Mouse (Mus musculus) limb, embryonic 14.5 days (tissue): ENCODE data around the gene Srebf2. TPM values are rescaled to one million over a fixed set of nuclear protein-coding genes. Genes with fewer than 3 reads are reported as not detected.
A peak's percentile ranks its signal among the peaks of the same experiment; 100 is the strongest.

Source experiments
- ATAC-seq: fragments of 200-750 bp; cut with Nextera tagmentation; 2 replicates; pipeline ENCODE4 v1.8.0; 2017; ENCODE audit warnings: low read depth, moderate number of reproducible peaks, moderate TSS enrichment; ENCODE audit not compliant: low FRiP score
- DNase-seq: peaks from one replicate; pipeline ENCODE4 v3.0.0-alpha.2; 2015; ENCODE audit warnings: low spot score
- H3K27ac ChIP-seq: fragments of 300-500 bp; sonication (generic); replicated peaks from 2 replicates; pipeline ENCODE4 v1.5.1; 2014; ENCODE audit warnings: low read depth, mild to moderate bottlenecking, low read length, moderate library complexity, mixed read lengths
- H3K27me3 ChIP-seq: fragments of 300-500 bp; sonication (generic); 2 replicates; pipeline ENCODE4 v1.6.1; 2014; ENCODE audit warnings: low read length, mixed read lengths; ENCODE audit not compliant: control insufficient read depth, insufficient read depth
- H3K36me3 ChIP-seq: fragments of 300-500 bp; sonication (generic); 2 replicates; pipeline ENCODE4 v1.6.1; 2014; ENCODE audit warnings: mild to moderate bottlenecking, low read length, moderate library complexity, mixed read lengths; ENCODE audit not compliant: control insufficient read depth, insufficient read depth
- H3K4me1 ChIP-seq: fragments of 300-500 bp; sonication (generic); 2 replicates; pipeline ENCODE4 v1.6.1; 2014; ENCODE audit warnings: antibody characterized with exemption, low read length, mixed read lengths; ENCODE audit not compliant: control insufficient read depth, insufficient read depth
- H3K4me2 ChIP-seq: fragments of 300-500 bp; sonication (generic); replicated peaks from 2 replicates; pipeline ENCODE4 v1.6.1; 2014; ENCODE audit warnings: low read depth, mild to moderate bottlenecking, low read length, moderate library complexity; ENCODE audit not compliant: severe bottlenecking
- H3K4me3 ChIP-seq: fragments of 300-500 bp; sonication (generic); replicated peaks from 2 replicates; pipeline ENCODE4 v1.5.1; 2014; ENCODE audit warnings: low read length
- H3K9ac ChIP-seq: fragments of 300-500 bp; sonication (generic); 2 replicates; pipeline ENCODE4 v1.6.1; 2014; ENCODE audit warnings: mild to moderate bottlenecking, low read depth, low read length, moderate library complexity; ENCODE audit not compliant: severe bottlenecking
- H3K9me3 ChIP-seq: fragments of 300-500 bp; sonication (generic); 2 replicates; pipeline ENCODE4 v1.6.1; 2016; ENCODE audit warnings: low read length; ENCODE audit not compliant: control insufficient read depth
- POLR2A ChIP-seq: fragments of 200-500 bp; IDR thresholded peaks from 2 replicates; pipeline ENCODE4 v1.8.0; 2012; ENCODE audit warnings: inconsistent platforms, mild to moderate bottlenecking, moderate library complexity, borderline replicate concordance; ENCODE audit not compliant: insufficient read depth, insufficient read length; ENCODE audit errors: extremely low read depth
- WGBS: fragments of 180-500 bp; shearing (Covaris S2); extraction: QIAGEN DNeasy Blood & Tissue Kit; methylation state at CpG from one replicate; pipeline ENCODE4 v1.1.7; 2014; 5-methylcytosine and 5-hydroxymethylcytosine counted together
- polyA plus RNA-seq, 2 experiments: library from polyadenylated mRNA; depleted of rRNA in 1 of 2; stranded (reverse) in 1 of 2; unstranded in 1 of 2; fragments of >200 nt; fragmentation: Nextera tagmentation in 1 of 2; extraction: Ambion mirVana in 1 of 2; gene quantifications; 2 replicates each; pipeline versions ENCODE4 v1.2.1 to v1.2.3; 2012 to 2014

Srebf2 gene
- polyA plus RNA-seq, 2 experiments, result 122 to 131 TPM

DNA sequence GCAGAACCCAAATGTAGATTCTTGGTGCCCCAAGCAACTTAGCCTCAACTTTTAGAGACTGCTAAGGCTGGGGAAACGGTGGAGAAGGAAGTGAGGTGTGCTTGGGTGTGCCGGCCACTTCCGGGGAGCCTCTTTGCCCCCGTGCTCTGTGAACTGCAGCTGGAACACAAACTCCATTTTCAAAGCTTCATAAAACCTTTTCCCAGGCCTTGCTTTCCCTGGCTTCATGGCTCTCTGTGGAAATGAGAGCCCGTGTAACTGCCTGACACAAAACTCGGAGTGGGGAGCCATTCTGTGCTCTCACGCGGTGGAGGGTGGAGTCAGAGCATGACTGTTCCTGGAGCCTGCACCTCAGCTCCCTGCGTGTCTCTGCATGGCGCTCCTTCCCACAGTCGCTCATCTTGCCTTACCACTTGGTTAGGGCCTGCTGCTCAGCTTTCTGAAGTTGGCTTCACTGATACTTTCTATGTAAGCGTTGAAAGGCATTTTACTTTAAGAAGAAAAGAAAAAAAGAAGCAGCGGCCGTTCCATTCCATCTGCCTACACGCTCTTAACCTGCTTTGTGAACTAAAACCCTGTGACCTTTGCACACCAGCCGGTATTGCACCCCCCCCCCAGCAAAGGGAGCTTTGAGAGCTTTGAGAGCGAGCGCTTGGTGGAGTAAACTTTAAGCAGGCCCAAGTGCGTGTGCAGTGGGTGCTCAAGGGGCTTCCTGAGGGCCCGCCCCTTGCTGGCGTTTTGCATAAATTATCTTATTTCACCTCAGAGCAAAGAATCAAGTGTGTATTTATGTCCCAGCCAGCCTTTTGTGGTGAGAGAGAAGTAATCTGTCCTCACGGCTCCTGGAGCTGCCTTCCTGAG, 19.5 kb downstream of the Srebf2 start:
- WGBS, result 51% methylated on average over 22 of the region's 22 CpGs
- H3K27me3 ChIP-seq, result no peaks in the 10 kb centered on the region
- peak overlapping the region; percentile 52; the same call in 1 of the 2 replicates for H3K27ac ChIP-seq
- H3K4me1 ChIP-seq, result peaks cover 21% of the 10 kb centered on the region
- H3K4me3 ChIP-seq, result no peak overlapping the region
- no peak for TF ChIP-seq POLR2A
- peaks cover 19% of the 10 kb centered on the region for H3K36me3 ChIP-seq
- H3K9me3 ChIP-seq, result no peaks in the 10 kb centered on the region
- 0 out of 2 replicates have a peak overlapping the region, but pooled peaks have one; percentile 1 for H3K9ac ChIP-seq
- H3K4me2 ChIP-seq, result no peak overlapping the region; the same call in 1 of the 2 replicates
- ATAC-seq (no peak), DNase-seq (no peak)

DNA sequence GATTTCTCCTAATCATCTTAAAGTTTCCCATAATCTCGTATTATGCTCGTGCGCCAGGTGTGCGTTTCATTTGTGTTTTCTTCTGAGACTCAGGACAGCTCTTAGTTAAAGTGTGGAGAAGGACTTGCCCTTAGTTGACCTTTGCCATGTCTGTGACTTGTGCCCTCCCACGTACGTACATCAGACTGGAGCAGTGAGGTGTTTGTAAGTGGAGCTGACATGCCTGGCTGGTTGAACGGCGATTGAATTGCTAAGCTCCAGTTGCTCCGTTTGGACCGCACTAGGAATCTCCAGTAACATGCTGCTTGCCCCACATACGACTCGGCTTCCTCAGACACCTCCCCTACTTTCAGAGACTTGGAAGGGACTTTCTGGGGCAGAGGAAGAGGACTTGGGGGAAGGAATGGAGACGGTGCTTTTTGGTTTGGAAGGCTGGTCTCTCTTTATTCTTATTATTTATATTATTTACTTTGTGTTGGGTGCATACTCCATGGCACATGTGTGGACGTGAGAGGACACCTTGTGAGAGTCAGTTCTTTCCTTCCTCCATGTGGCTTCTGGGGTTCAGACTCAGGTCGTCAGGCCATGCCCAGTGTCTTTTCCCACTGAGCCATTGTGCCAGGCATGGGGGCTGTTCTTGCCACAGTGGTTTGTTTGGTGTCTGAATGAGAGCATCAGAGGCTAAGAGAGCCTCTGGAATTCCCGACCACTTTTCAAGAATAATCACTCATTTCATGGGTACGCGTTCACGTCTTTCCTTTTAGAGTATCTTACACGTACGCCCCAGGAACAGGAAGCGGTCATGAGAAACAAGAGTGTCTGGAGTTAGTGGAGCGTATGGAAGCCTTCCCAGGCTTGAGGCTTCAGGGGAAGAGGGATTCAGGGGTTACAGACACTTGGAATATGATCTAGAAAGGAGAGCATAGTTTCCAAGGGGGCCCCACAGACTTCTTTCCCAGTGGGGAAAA, 20.5 kb downstream of the Srebf2 start:
- ATAC-seq (no peak), DNase-seq (no peak)
- Histone ChIP-seq H3K9ac (no peak overlapping the region), H3K27ac (no peak overlapping the region), H3K36me3 (peaks cover 27% of the 10 kb centered on the region), H3K4me1 (peaks cover 21% of the 10 kb centered on the region), H3K9me3 (no peaks in the 10 kb centered on the region), H3K4me2 (no peak overlapping the region), H3K4me3 (no peak overlapping the region), H3K27me3 (no peaks in the 10 kb centered on the region)
- WGBS, result 66% methylated on average over 23 of the region's 23 CpGs
- TF ChIP-seq POLR2A, result no peak

DNA sequence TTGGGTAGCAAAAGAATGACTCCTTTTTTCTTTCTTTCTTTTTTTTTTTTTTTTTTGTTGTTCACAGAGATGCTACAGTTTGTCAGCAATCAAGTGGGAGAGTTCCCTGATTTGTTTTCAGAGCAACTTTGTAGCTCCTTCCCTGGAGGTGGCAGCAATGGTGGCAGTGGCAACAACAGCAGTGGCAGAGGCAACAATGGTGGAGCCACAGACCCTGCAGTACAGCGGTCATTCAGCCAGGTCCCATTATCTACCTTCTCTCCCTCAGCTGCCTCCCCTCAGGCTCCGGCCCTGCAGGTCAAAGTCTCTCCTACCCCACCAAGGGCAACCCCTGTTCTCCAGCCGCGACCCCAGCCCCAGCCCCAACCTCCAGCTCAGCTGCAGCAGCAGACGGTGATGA, 22.7 kb downstream of the Srebf2 start:
- 79% methylated on average over 5 of the region's 5 CpGs for WGBS
- TF ChIP-seq POLR2A, result no peak
- ATAC-seq (no peak), DNase-seq (no peak)
- Histone ChIP-seq H3K4me1 (peaks cover 19% of the 10 kb centered on the region), H3K36me3 (peaks cover 48% of the 10 kb centered on the region), H3K9me3 (no peaks in the 10 kb centered on the region), H3K4me3 (no peak overlapping the region), H3K9ac (no peak overlapping the region), H3K4me2 (no peak overlapping the region), H3K27ac (no peak overlapping the region), H3K27me3 (no peaks in the 10 kb centered on the region)

DNA sequence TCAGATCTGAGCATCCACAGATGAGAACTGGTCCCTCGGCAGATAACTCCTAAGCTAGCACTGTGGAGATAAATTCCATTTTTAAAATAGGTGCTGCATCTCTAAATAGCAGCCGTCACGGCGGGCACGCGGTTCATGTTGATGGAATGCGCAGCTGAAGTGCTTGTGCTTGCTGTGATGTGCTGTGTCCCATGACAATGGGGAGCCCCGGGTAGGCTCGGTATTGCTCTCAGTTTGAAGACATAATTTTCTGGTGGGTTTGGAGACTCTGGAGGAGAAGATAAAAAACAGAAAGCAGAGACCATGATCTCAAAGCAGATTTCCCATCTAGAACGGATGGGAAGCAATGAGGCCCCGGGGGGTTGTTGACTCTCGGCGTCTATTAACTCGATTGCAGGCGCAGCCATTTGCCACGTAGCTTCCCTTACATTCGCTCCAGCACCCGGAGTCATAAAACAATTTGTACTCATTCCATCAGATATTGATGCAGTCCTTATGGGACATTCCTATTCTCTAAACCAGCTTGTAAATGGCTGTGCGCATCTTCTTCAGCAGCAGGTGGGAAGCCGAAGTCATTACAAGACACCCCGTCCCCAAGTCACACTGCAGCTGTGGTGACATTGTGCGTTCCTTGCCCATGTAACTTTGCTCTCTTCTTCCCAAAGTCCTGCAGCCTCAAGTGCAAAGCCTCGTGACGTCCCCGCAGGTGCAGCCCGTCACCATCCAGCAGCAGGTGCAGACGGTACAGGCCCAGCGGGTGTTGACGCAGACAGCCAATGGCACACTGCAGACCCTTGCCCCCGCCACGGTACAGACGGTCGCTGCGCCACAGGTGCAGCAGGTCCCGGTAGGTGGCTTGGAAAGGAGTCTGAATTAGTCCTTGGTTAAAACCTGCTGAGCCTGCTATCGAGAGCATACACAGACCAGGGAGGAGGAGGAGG, 23.7 kb downstream of the Srebf2 start:
- WGBS, result 82% methylated on average over 36 of the region's 36 CpGs
- peaks cover 58% of the 10 kb centered on the region for H3K36me3 ChIP-seq

More for the DNA sequence above, 23.7 kb downstream of the Srebf2 start:
- H3K27ac ChIP-seq, result no peak overlapping the region
- H3K27me3 ChIP-seq, result no peaks in the 10 kb centered on the region
- no peak for ATAC-seq
- no peak overlapping the region for H3K4me2 ChIP-seq
- no peak for DNase-seq
- no peak overlapping the region for H3K4me3 ChIP-seq
- H3K9me3 ChIP-seq, result no peaks in the 10 kb centered on the region
- peaks cover 16% of the 10 kb centered on the region for H3K4me1 ChIP-seq
- no peak for TF ChIP-seq POLR2A
- no peak overlapping the region for H3K9ac ChIP-seq
